ENCODE assay signal across 15 mouse cellular contexts in the genomic region with DNA sequence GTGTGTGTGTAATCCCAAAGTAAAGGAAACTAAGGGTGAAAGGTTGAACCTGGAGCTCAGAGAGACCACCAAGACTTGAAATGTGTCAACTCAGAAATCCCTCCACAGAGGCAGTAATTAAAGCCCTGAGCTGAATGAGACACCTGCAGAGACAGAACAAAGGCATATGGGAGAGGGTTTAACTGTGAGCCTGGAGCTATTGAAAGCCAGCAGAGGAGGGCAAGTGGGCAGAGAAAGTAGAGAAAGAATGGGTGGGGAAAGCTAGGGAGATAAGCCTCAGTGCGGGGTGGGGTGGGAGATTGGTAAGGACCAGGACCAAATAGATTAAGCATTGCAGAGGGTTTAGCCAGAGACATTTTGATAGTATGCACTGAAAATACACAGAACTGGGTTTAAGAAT.
DNase-seq lines count a peak whose midpoint lies in the region; ATAC-seq and TF ChIP-seq lines count a peak whose summit lies in the region.
"Had no signal": no experiment of that assay in that cellular context is flagged by ENCODE, and none has a peak within 500 bp of the region (broad histone marks: within the 10 kb centered on the region; RNA-seq: fewer than 3 reads in every experiment).

No protein-coding gene starts in this region.

- ATAC-seq in liver, postnatal 0 days, result no peak
- no peak for ATAC-seq in neural tube, embryonic 15.5 days (ENCODE audit: low FRiP score)
- ATAC-seq: inflammation-experienced regulatory T-cells, adult 6 months had no signal

- no peaks in the 10 kb centered on the region for H3K27me3 ChIP-seq in heart, embryonic 10.5 days (ENCODE audit: insufficient read depth, poor library complexity, severe bottlenecking)
- H3K27me3 ChIP-seq in liver, postnatal 0 days (ENCODE audit: insufficient read depth, low read length), result no peaks in the 10 kb centered on the region
- no peaks in the 10 kb centered on the region for H3K27me3 ChIP-seq in neural tube, embryonic 15.5 days (replicated peaks)

- no peak overlapping the region for H3K9ac ChIP-seq in liver, postnatal 0 days (replicated peaks)
- no peak overlapping the region for H3K9ac ChIP-seq in neural tube, embryonic 15.5 days (replicated peaks)

- WGBS in heart, embryonic 10.5 days, result 11% methylated on average over 1 of the region's 1 CpGs
- 31% methylated on average over 1 of the region's 1 CpGs for WGBS in liver, postnatal 0 days (ENCODE audit: insufficient replicate concordance)
- 16% methylated on average over 1 of the region's 1 CpGs for WGBS in neural tube, embryonic 15.5 days

- H3K4me1 ChIP-seq in heart, embryonic 10.5 days, result peaks cover 75% of the 10 kb centered on the region
- H3K4me1 ChIP-seq in liver, postnatal 0 days (ENCODE audit: insufficient read depth), result no peaks in the 10 kb centered on the region
- peaks cover 16% of the 10 kb centered on the region for H3K4me1 ChIP-seq in neural tube, embryonic 15.5 days

- peak overlapping the region; percentile 37; the same call in 1 of the 2 replicates for H3K27ac ChIP-seq in heart, embryonic 10.5 days
- no peak overlapping the region for H3K27ac ChIP-seq in liver, postnatal 0 days (ENCODE audit: low read depth)
- 0 out of 2 replicates have a peak overlapping the region, but pooled peaks have one; percentile 42 for H3K27ac ChIP-seq in neural tube, embryonic 15.5 days (replicated peaks)
- H3K27ac ChIP-seq: macrophage had no signal

- no peaks in the 10 kb centered on the region for H3K36me3 ChIP-seq in heart, embryonic 10.5 days
- no peaks in the 10 kb centered on the region for H3K36me3 ChIP-seq in liver, postnatal 0 days (replicated peaks; ENCODE audit: insufficient read depth, low read length)
- no peaks in the 10 kb centered on the region for H3K36me3 ChIP-seq in neural tube, embryonic 15.5 days

- H3K4me2 ChIP-seq in liver, postnatal 0 days (ENCODE audit: low read depth, low read length), result no peak overlapping the region
- no peak overlapping the region for H3K4me2 ChIP-seq in neural tube, embryonic 15.5 days

- DNase-seq in heart, embryonic 10.5 days (ENCODE audit: low spot score), result no peak
- DNase-seq in heart, adult 11 months, result no peak
- peak; percentile 21 for DNase-seq in liver
- no peak for DNase-seq in liver, postnatal 0 days
- DNase-seq in c-Kit-positive CD71-positive TER-119-positive erythroid progenitor cells, embryonic 14.5 days (ENCODE audit: low spot score), result peak; percentile 3
- no peak for DNase-seq in adrenal gland, postnatal 4 days (ENCODE audit: low spot score in 2 of 2)
- DNase-seq: cerebellum, adult 18-20 months; heart, postnatal 10 days; layer of hippocampus, adult 9-11 months; lung, adult 18-20 months; right cerebral cortex, postnatal 25 days; thymus, adult 2 months had no signal

- H3K4me3 ChIP-seq in heart, embryonic 10.5 days, result no peak overlapping the region
- H3K4me3 ChIP-seq in liver, postnatal 0 days (ENCODE audit: low read depth, low read length), result no peak overlapping the region
- H3K4me3 ChIP-seq in neural tube, embryonic 15.5 days (replicated peaks), result no peak overlapping the region

- no peaks in the 10 kb centered on the region for H3K9me3 ChIP-seq in heart, embryonic 10.5 days
- no peaks in the 10 kb centered on the region for H3K9me3 ChIP-seq in liver, postnatal 0 days (ENCODE audit: low read length)
- no peaks in the 10 kb centered on the region for H3K9me3 ChIP-seq in neural tube, embryonic 15.5 days (replicated peaks)

- no peak for TF ChIP-seq CTCF in liver, postnatal 0 days (IDR thresholded peaks at IDR 0.05; ENCODE audit: low read depth)

- no peak for TF ChIP-seq EP300 in liver, postnatal 0 days (IDR thresholded peaks at IDR 0.05; ENCODE audit: low read depth)

Comparison
In these comparisons a context has a peak if more than half of its experiments do, and no peak if none do; other contexts are left out.
1. DNase-seq: peak in liver (single experiment) and c-Kit-positive CD71-positive TER-119-positive erythroid progenitor cells, embryonic 14.5 days (single experiment); none in heart, embryonic 10.5 days (single experiment), heart, adult 11 months (single experiment), liver, postnatal 0 days (single experiment) and adrenal gland, postnatal 4 days (0 of 2).